Mouse (Mus musculus) lung, postnatal 0 days (tissue): ENCODE measurements at regions not wholly inside any gene's neighbourhood (a gene's known extent, or its start where the extent isn't known, plus 50 kb on each side); places are given as distances from the start of the nearest gene placed in this dataset.

Experiments used
- CTCF ChIP-seq: IDR thresholded peaks from 2 replicates; pipeline ENCODE4 v1.5.1; 2016; ENCODE audit warnings: antibody characterized with exemption, mild to moderate bottlenecking
- EP300 ChIP-seq: IDR thresholded peaks from 2 replicates; pipeline ENCODE4 v1.6.1; 2016; ENCODE audit warnings: antibody characterized with exemption, mild to moderate bottlenecking, control low read depth

GRCm38 (mm10) chr3:42516286-42516685 is 773.9 kb downstream of the D3Ertd751e start:
- no peak for TF ChIP-seq CTCF
- no peak for TF ChIP-seq EP300
